Mouse (Mus musculus): ENCODE data around the gene Naxd.
"Not testable (repeated sequence)": the region's sequence is repeated elsewhere in the genome, so short reads cannot be mapped to it uniquely, and the experiment has no call there.

DNA sequence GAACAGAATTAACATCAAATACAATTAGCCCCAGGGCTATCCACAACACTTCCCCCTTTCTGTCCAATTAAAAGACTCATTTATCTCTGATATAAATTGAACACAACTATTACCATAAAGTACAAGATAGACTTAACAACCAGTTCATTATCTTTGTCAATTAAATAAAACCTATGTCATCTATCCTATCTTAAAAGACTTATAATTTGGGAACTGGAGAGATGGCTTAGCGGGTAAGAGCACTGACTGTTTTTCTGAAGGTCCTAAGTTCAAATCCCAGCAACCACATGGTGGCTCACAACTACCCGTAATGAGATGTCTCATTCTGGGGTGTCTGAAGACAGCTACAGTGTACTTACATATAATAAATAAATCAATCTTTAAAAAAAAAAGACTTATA, 5.0 kb upstream of the Naxd start:
- not testable (repeated sequence) for TF ChIP-seq CTCF, EP300 (IDR thresholded peaks at IDR 0.05; ENCODE audit: low read depth)

Measured in heart, postnatal 0 days (tissue).